Mouse (Mus musculus) thymus, postnatal 4 days (tissue): ENCODE measurements at regions not wholly inside any gene's neighbourhood (a gene's known extent, or its start where the extent isn't known, plus 50 kb on each side); places are given as distances from the start of the nearest gene placed in this dataset.

Source experiments
- DNase-seq: peaks from one replicate; pipeline ENCODE4 v3.0.0; 2021

DNA sequence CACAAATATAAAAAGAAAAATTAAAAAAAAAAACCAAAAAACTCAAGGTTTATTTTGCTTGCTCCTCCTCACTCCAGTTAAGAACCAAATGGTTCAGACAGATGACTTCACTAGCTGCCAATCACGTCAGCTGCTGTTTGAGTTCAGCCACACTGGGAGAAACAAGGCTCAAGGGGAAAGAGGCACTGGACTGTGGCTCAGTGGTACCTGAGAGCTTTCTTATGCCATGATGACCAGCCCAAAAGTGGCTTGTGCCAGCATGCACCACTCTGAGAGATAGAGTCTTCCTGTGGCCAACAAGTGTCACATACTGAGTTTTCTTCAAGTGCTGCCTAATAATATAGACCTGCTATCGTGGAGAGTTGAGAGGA is 198.0 kb upstream of the Tprg start:
- DNase-seq, result no peak

- DNase-seq, result no peak
Measured at GRCm38 (mm10) chr16:25104165-25104564, 182.5 kb upstream of the Tprg start.

- DNase-seq, result no peak
Measured at GRCm38 (mm10) chr16:25104603-25105002, 182.0 kb upstream of the Tprg start.

DNA sequence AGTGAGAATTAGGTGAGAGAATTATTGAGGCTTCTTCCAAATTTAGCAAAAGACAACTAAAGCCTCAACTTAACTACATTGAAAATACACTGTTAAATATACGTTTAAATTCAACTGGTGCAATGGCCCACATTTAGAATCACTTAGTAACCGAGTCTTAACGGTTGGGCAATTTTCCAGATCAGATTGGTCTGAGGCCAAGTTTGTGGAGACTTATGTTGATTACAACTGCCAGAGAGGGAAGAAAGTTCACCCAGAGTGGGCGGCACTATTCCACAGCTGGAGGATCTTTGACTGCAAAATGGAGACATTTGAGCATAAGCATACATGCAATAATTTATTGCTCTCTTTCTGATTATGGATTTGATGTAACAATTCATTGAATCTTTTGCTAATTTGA is 146.5 kb upstream of the Tprg start:
- no peak for DNase-seq

GRCm38 (mm10) chr16:25147486-25147885 is 139.1 kb upstream of the Tprg start:
- no peak for DNase-seq

DNA sequence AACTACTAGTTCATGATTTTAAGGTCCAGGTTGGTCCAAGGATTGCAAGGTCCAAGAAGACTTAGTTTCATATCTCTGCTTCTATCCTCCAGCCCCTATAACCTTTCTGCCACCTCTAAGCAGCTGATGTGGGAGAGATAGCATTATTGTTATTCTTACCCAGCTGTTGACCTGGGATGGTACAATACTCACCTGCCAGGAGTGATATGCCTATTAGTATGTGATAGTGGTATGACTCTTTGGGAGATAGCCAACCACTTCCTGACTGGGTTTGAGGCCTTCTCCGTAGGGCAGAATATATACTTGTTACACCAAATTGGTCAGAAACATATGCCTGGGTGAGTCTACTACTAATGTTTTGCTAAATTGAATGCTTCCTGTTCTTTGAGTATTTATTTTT is 137.4 kb upstream of the Tprg start:
- DNase-seq, result no peak

DNA sequence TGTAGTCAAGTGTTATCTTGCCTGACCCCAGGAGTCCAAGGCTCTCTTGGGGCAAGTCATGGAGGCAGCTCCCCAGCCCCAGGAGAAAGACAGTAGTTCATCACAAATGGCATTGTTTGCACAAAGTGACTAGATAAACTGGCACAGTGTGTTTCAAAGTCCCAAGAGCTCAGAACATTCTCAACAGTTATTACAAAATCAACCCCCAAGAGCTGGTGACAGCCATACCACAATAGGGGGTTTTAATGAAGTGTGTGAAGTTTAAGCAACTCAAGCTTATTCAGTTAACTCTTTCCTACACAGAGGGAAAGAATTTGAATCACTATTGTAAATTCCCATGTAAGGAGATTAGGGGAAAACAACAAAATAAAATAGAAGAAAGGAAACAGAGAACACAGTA is 109.7 kb upstream of the Tprg start:
- DNase-seq, result no peak

DNA sequence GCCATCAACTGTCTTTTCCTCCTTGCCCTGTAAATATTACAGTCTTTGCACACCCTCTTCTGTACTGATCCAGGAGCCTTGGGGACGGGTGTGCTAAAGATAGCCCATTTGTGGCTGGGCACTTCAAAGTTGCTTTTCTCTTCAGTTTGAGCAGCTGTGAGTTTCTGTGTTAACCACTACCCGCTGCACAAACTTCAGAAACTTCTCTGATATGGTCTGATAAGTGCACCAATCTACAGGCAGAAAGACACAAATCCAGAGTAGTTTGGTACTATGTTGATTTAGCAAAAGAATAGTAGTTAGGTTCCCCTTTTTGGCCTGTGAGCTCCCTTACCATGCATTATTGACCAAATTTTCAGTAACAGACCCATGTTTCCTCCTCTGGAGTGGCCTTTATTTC is 108.6 kb upstream of the Tprg start:
- no peak for DNase-seq

- no peak for DNase-seq
Measured at GRCm38 (mm10) chr16:25181939-25182338, 104.7 kb upstream of the Tprg start.

GRCm38 (mm10) chr16:25197079-25197478 is 89.5 kb upstream of the Tprg start:
- DNase-seq, result no peak

DNA sequence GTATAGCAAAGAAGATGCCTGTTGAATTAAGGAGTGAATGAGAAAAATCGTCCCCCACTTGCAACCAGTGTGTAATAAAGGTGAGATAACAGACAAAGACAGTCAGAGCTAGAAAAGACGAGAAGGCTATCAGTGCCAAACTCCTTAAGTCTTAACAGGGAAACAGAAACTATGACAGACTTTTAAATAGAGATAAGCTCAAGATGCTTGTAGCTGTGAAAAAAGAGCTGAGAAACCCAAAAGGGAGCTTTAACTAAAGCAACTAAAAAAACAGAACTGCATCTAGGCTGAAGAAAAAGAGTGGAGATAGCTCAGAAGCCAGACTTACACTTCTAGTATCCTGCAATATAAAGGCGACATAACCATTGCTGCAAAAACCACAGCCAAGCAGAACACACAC is 87.8 kb upstream of the Tprg start:
- no peak for DNase-seq

DNA sequence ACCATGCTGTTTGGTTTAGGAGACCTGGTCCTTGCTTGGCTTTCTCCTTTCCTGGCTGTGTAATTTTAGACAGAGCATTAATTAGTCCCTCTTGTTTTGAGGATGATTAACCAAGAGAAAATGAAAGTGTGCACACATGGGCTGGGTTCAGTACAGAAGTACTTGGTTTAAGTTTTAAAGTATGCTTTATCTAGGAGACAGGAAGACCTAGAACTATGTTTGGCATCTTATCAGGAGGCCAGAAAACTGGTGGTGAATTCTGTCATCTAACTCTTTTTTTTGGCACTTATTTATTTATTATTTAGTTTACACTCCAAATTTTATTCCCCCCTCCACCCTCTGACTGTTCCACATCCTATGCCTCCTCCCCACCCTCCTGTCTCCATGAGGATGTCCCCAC is 86.6 kb upstream of the Tprg start:
- no peak for DNase-seq

- DNase-seq, result no peak
Measured at GRCm38 (mm10) chr16:25201094-25201770, 85.4 kb upstream of the Tprg start.

DNA sequence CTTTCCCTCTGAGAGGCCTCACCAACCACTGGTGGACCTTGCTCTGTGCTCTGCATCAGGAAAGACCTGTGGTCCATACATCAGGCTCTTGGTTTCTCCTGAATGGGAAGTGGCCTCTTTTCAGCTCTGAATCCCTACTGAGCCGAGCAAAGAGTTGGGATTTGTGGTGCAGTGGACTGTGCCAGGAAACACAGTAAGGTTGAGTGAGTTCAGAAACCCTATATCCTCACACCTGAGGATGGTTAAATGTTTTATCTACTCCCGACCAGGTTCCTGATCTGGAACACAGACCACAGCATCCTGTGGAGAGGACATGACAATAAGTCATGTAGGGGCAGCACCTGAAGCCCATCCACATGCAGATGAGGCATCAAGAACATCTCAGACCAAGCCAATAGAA is 73.4 kb upstream of the Tprg start:
- no peak for DNase-seq

GRCm38 (mm10) chr16:25220552-25220951 is 66.1 kb upstream of the Tprg start:
- no peak for DNase-seq

- DNase-seq, result no peak
Measured at GRCm38 (mm10) chr16:25224801-25225200, 61.8 kb upstream of the Tprg start.
